Mouse (Mus musculus) frontal cortex, postnatal 36 days (tissue): ENCODE results near the gene Xpnpep1.
A peak's percentile ranks its signal among the peaks of the same experiment; 100 is the strongest.

Source experiments
- DNase-seq, 2 experiments: peaks; one replicate each; pipeline ENCODE4 v3.0.0; 2022; ENCODE audit warnings: low spot score in 2 of 2

Gene Xpnpep1

GRCm38 (mm10) chr19:53040164-53041132 is at the start of gene Xpnpep1:
Xpnpep1 (minus strand) TSS chr19:53040214.
- DNase-seq = no peak

GRCm38 (mm10) chr19:53087268-53088143 is 47.5 kb upstream of the Xpnpep1 start:
- DNase-seq = no peak

- no peak for DNase-seq
Measured at GRCm38 (mm10) chr19:53086861-53087260, 46.8 kb upstream of the Xpnpep1 start.

GRCm38 (mm10) chr19:53084735-53085134 is 44.7 kb upstream of the Xpnpep1 start:
- DNase-seq = no peak

- no peak for DNase-seq
Measured at GRCm38 (mm10) chr19:53082862-53083261, 42.8 kb upstream of the Xpnpep1 start.

- DNase-seq = no peak
Measured at GRCm38 (mm10) chr19:53081339-53081738, 41.3 kb upstream of the Xpnpep1 start.

- no peak for DNase-seq
Measured at GRCm38 (mm10) chr19:53080921-53081320, 40.9 kb upstream of the Xpnpep1 start.

GRCm38 (mm10) chr19:53080487-53080886 is 40.5 kb upstream of the Xpnpep1 start:
- no peak for DNase-seq

- no peak for DNase-seq
Measured at GRCm38 (mm10) chr19:53080026-53080425, 40.0 kb upstream of the Xpnpep1 start.

- no peak for DNase-seq
Measured at GRCm38 (mm10) chr19:53078271-53079085, 38.5 kb upstream of the Xpnpep1 start.

- DNase-seq = no peak
Measured at GRCm38 (mm10) chr19:53077278-53077677, 37.3 kb upstream of the Xpnpep1 start.

GRCm38 (mm10) chr19:53076238-53076981 is 36.4 kb upstream of the Xpnpep1 start:
- DNase-seq = peak; percentile 53 to 63

GRCm38 (mm10) chr19:53075896-53076237 is 35.9 kb upstream of the Xpnpep1 start:
- no peak for DNase-seq

- DNase-seq = no peak
Measured at GRCm38 (mm10) chr19:53074899-53075722, 35.1 kb upstream of the Xpnpep1 start.

- no peak for DNase-seq
Measured at GRCm38 (mm10) chr19:53073521-53073920, 33.5 kb upstream of the Xpnpep1 start.

GRCm38 (mm10) chr19:53072406-53072805 is 32.4 kb upstream of the Xpnpep1 start:
- DNase-seq = no peak

GRCm38 (mm10) chr19:53071651-53072050 is 31.6 kb upstream of the Xpnpep1 start:
- no peak for DNase-seq

- DNase-seq = no peak
Measured at GRCm38 (mm10) chr19:53070870-53071269, 30.9 kb upstream of the Xpnpep1 start.

GRCm38 (mm10) chr19:53069451-53069850 is 29.4 kb upstream of the Xpnpep1 start:
- DNase-seq = no peak

- DNase-seq = no peak
Measured at GRCm38 (mm10) chr19:53066934-53067333, 26.9 kb upstream of the Xpnpep1 start.
